Mouse (Mus musculus) intestine, postnatal 0 days (tissue): ENCODE measurements at regions not wholly inside any gene's neighbourhood (a gene's known extent, or its start where the extent isn't known, plus 50 kb on each side); places are given as distances from the start of the nearest gene placed in this dataset.

Experiments used
- ATAC-seq: fragments of 200-750 bp; cut with Nextera tagmentation; 2 replicates; pipeline ENCODE4 v1.8.0; 2017; ENCODE audit warnings: mild to moderate bottlenecking, moderate TSS enrichment, moderate library complexity
- H3K27ac ChIP-seq: fragments of 300-500 bp; sonication (generic); 2 replicates; pipeline ENCODE4 v1.5.1; 2014; ENCODE audit warnings: mild to moderate bottlenecking, low read depth, low read length, moderate library complexity
- H3K27me3 ChIP-seq: fragments of 300-500 bp; sonication (generic); replicated peaks from 2 replicates; pipeline ENCODE4 v1.6.1; 2014; ENCODE audit warnings: low read length, mixed read lengths; ENCODE audit not compliant: control insufficient read depth, insufficient read depth
- H3K36me3 ChIP-seq: fragments of 300-500 bp; sonication (generic); 2 replicates; pipeline ENCODE4 v1.6.1; 2014; ENCODE audit warnings: mild to moderate bottlenecking, moderate library complexity; ENCODE audit not compliant: control insufficient read depth, insufficient read depth
- H3K4me1 ChIP-seq: fragments of 300-500 bp; sonication (generic); replicated peaks from 2 replicates; pipeline ENCODE4 v1.6.1; 2014; ENCODE audit warnings: antibody characterized with exemption, low read length, mixed read lengths; ENCODE audit not compliant: control insufficient read depth, insufficient read depth
- H3K4me2 ChIP-seq: fragments of 300-500 bp; sonication (generic); replicated peaks from 2 replicates; pipeline ENCODE4 v1.6.1; 2014; ENCODE audit warnings: low read depth, mild to moderate bottlenecking, moderate library complexity
- H3K4me3 ChIP-seq: fragments of 300-500 bp; sonication (generic); 2 replicates; pipeline ENCODE4 v1.5.1; 2014; ENCODE audit warnings: low read depth, low read length
- H3K9ac ChIP-seq: fragments of 300-500 bp; sonication (generic); 2 replicates; pipeline ENCODE4 v1.6.1; 2014; ENCODE audit warnings: mild to moderate bottlenecking, low read depth, low read length
- H3K9me3 ChIP-seq: fragments of 300-500 bp; sonication (generic); 2 replicates; pipeline ENCODE4 v1.6.1; 2016; ENCODE audit warnings: mixed run types; ENCODE audit not compliant: control insufficient read depth
- CTCF ChIP-seq: sonication (generic); IDR thresholded peaks from 2 replicates; pipeline ENCODE4 v1.5.1; 2016; ENCODE audit warnings: low read depth, mild to moderate bottlenecking, control low read depth, antibody characterized with exemption, moderate library complexity
- WGBS: fragments of 180-500 bp; shearing (Covaris S2); extraction: QIAGEN DNeasy Blood & Tissue Kit; methylation state at CpG from one replicate; pipeline ENCODE4 v1.1.7; 2014; 5-methylcytosine and 5-hydroxymethylcytosine counted together

- H3K4me2 ChIP-seq: no peak overlapping the region
- ATAC-seq: no peak
- no peaks in the 10 kb centered on the region for H3K4me1 ChIP-seq
- H3K36me3 ChIP-seq: no peaks in the 10 kb centered on the region
- H3K27ac ChIP-seq: no peak overlapping the region
- H3K9ac ChIP-seq: no peak overlapping the region
- no peak for TF ChIP-seq CTCF
- 91% methylated on average over 5 of the region's 5 CpGs for WGBS
- no peaks in the 10 kb centered on the region for H3K27me3 ChIP-seq
- H3K9me3 ChIP-seq: no peaks in the 10 kb centered on the region
- no peak overlapping the region for H3K4me3 ChIP-seq
Observed at GRCm38 (mm10) chr1:179906115-179906514, 54.2 kb upstream of the Cdc42bpa start.

DNA sequence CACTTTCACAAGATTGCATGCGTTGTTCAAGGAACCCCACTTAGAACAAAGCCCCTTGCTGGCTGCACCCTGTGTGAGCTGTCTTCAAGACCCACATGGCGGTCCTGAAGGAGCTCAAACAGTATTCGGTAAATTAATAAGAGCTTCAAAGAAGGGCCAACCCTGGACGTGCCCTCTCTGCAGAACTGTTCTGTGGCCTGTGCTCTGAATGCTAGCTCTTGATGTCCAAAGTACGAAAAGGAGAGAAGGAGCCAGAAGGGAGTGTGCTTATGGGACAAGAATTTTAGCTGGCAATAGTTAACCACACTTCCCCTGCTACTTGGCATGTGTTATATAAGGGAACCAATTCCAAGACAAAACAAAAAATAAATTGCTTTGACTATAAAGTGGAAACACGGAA is 67.6 kb upstream of the Cdc42bpa start:
- WGBS: 86% methylated on average over 6 of the region's 6 CpGs
- TF ChIP-seq CTCF: no peak
- ATAC-seq: no peak

GRCm38 (mm10) chr1:179887921-179888320 is 72.4 kb upstream of the Cdc42bpa start:
- H3K4me2 ChIP-seq: no peak overlapping the region
- ATAC-seq: no peak
- no peak overlapping the region for H3K27ac ChIP-seq
- no peak for TF ChIP-seq CTCF
- 64% methylated on average over 9 of the region's 9 CpGs for WGBS
- H3K4me3 ChIP-seq: no peak overlapping the region
- no peaks in the 10 kb centered on the region for H3K9me3 ChIP-seq
- H3K36me3 ChIP-seq: no peaks in the 10 kb centered on the region
- no peaks in the 10 kb centered on the region for H3K4me1 ChIP-seq
- no peaks in the 10 kb centered on the region for H3K27me3 ChIP-seq
- H3K9ac ChIP-seq: no peak overlapping the region

More for the DNA sequence above, 67.6 kb upstream of the Cdc42bpa start:
- Histone ChIP-seq H3K27me3 (no peaks in the 10 kb centered on the region), H3K27ac (no peak overlapping the region), H3K9me3 (no peaks in the 10 kb centered on the region), H3K4me3 (no peak overlapping the region), H3K36me3 (no peaks in the 10 kb centered on the region), H3K9ac (no peak overlapping the region), H3K4me1 (no peaks in the 10 kb centered on the region), H3K4me2 (no peak overlapping the region)

DNA sequence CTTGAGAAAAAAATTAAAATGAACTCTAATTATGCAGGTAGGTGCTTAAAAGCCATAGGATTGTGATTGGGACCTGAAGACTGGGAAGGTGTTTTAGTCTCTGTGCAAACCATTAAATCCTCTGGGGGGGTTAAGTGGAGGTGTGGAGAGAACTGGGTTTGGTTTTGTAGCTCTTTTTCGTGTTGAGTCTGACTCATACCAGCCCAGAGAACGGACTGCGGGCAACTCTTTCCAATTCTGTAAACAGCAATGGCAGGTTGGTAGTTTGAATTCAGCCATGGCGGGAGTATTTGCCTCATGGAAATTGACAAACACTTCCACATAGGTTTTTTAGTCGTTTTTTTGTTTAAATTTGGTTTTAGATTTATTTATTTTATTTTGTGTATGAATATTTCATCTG is 77.7 kb upstream of the Ahctf1 start:
- H3K4me3 ChIP-seq: no peak overlapping the region
- no peaks in the 10 kb centered on the region for H3K27me3 ChIP-seq
- no peaks in the 10 kb centered on the region for H3K36me3 ChIP-seq
- ATAC-seq: no peak
- no peak overlapping the region for H3K9ac ChIP-seq
- 69% methylated on average over 5 of the region's 5 CpGs for WGBS
- no peak for TF ChIP-seq CTCF
- no peaks in the 10 kb centered on the region for H3K9me3 ChIP-seq
- no peak overlapping the region for H3K4me2 ChIP-seq
- no peaks in the 10 kb centered on the region for H3K4me1 ChIP-seq
- no peak overlapping the region for H3K27ac ChIP-seq

- Histone ChIP-seq H3K36me3 (no peaks in the 10 kb centered on the region), H3K9ac (no peak overlapping the region), H3K4me3 (no peak overlapping the region), H3K4me1 (no peaks in the 10 kb centered on the region), H3K4me2 (no peak overlapping the region), H3K27ac (no peak overlapping the region), H3K9me3 (no peaks in the 10 kb centered on the region), H3K27me3 (no peaks in the 10 kb centered on the region)
- ATAC-seq: no peak
- no peak for TF ChIP-seq CTCF
- WGBS: 67% methylated on average over 6 of the region's 6 CpGs
Observed at GRCm38 (mm10) chr1:179877893-179878292, 74.4 kb upstream of the Ahctf1 start.

DNA sequence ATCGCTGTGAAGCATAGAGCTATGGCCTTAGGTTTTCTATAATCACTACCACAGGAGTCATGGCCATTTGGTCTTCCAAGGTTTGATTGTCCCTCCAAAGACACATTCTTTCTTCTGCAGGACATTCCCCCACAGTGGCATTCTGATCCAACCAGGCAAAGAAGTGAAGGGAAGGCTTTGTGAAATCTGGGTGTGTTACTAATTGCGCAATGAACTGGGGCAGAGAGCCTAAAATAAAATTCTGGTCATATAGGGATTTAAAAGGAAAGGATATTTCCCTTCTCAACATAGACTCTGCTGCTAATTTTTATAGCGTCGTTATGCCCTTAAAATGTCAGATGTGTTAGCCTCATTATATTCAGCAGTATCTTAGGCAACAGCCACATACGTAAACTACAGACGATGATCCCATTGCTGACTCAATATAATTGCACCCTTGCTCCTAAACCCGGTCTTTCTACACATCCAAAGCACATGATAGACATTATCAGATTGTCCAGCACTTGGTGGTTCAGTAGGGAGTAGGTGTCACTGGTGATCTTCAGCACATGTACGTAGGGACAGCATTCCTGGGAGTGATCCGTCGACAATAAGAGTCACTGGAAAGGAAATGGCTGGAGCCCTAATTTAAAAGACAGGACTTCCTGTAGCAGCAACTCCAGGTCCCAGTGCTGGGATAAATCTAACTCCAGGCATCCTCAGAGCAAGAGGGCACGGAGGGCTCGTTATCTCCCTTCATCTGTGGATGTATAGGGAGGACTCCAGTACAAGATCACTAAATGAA is 70.5 kb upstream of the Ahctf1 start:
- H3K27me3 ChIP-seq: no peaks in the 10 kb centered on the region
- TF ChIP-seq CTCF: no peak
- no peak overlapping the region for H3K27ac ChIP-seq
- no peaks in the 10 kb centered on the region for H3K36me3 ChIP-seq
- H3K4me1 ChIP-seq: no peaks in the 10 kb centered on the region
- no peak overlapping the region for H3K4me2 ChIP-seq
- 62% methylated on average over 12 of the region's 12 CpGs for WGBS
- no peaks in the 10 kb centered on the region for H3K9me3 ChIP-seq
- H3K9ac ChIP-seq: no peak overlapping the region
- ATAC-seq: no peak
- no peak overlapping the region for H3K4me3 ChIP-seq
